Mouse (Mus musculus): ENCODE measurements at regions not wholly inside any gene's neighbourhood (a gene's known extent, or its start where the extent isn't known, plus 50 kb on each side); places are given as distances from the start of the nearest gene placed in this dataset.
A peak's percentile ranks its signal among the peaks of the same experiment; 100 is the strongest.

- H3K27me3 ChIP-seq (replicated peaks), result no peaks in the 10 kb centered on the region
- 85% methylated on average over 7 of the region's 7 CpGs for WGBS
- H3K9me3 ChIP-seq, result no peaks in the 10 kb centered on the region
- no peak overlapping the region for H3K27ac ChIP-seq
- H3K4me2 ChIP-seq, result no peak overlapping the region
- no peak overlapping the region for H3K9ac ChIP-seq
- no peaks in the 10 kb centered on the region for H3K36me3 ChIP-seq
- H3K4me1 ChIP-seq, result 0 out of 2 replicates have a peak, but pooled peaks cover 5% of the 10 kb centered on the region
- ATAC-seq (ENCODE audit: insufficient read depth, low FRiP score, low read depth), result no peak
- H3K4me3 ChIP-seq (replicated peaks), result no peak overlapping the region
Observed at GRCm38 (mm10) chr10:42110704-42111103, 92.5 kb upstream of the Armc2 start.

DNA sequence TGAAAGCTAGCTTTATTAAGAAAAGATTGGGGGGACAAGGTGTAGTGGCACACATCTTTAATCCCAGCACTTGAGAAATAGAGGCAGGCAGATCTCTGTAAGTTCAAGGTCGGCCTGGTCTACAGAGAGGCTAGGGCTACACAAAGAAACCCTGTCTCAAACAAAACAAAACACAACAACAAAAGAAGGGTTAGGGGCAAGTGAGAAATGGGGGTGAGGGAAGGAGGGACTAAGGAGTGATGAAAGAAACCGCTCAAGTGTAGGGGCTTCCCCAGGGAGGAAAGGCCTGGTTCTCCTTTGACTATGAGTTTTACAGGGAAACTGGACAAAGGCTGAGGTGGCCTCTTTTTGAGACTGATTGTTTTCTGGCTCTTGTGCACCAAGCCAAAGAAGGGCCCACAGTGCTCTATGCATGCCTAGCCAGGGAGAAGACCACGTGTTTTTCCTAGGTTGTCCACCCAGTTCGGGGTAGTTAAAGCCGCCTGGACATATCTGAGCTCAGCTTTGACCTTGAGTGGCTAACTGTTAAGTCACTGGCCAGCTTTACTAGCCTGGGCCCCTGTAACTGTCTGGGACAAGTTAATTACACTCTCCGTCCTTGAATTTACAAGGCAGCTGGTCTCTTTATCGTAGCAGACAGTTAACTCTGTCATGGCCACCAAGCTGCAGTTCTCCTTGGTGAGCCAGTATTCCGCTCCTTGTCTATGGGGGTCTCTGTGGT lies 90.2 kb upstream of the Armc2 start:
- H3K9ac ChIP-seq, result no peak overlapping the region

DNA sequence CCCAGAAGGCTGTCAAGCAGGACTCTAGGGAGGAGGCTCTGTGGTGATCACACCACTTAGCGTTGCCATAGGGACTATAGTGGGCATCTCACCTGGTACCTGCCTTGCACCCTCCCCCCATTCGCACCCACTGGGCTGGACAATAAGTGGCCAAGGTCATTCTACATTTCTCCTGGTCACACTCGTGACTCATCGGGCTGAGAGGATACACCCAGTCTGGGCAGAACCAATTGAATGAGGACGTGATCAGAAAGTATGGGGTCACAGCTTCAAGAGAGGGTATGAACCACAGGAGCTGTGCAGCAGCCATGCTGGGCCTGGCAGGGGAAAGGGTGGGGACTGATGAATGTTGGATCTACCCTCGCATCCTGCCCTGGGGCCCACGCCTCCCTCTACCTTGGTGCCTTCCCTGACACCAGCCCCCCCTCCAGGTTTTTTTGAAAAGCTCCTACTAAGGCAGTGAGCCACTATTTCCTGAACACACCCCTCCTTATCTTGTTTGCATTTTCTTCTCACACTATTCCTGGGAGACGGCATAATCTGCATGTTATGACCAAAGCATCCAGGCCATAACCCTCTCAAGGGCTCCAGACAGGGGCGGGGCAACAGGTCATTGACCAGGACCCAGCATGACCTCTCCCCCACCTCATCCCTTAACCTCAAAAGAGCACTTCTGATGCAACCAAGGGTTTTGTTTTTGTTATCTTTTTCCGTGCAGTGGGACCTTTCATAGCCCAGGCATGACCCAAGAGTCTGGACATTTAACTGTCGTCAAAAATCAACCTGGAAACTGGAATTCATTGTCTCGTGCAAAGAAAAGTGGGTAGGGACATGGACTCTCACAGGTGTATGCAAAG lies 89.4 kb upstream of the Armc2 start:
- no peak overlapping the region for H3K4me3 ChIP-seq (replicated peaks)
- no peaks in the 10 kb centered on the region for H3K27me3 ChIP-seq (replicated peaks)
- H3K27ac ChIP-seq, result no peak overlapping the region
- H3K9ac ChIP-seq, result no peak overlapping the region
- H3K36me3 ChIP-seq, result no peaks in the 10 kb centered on the region
- 0 out of 2 replicates have a peak, but pooled peaks cover 5% of the 10 kb centered on the region for H3K4me1 ChIP-seq
- H3K4me2 ChIP-seq, result no peak overlapping the region
- 69% methylated on average over 12 of the region's 12 CpGs for WGBS
- ATAC-seq (ENCODE audit: insufficient read depth, low FRiP score, low read depth), result peak; percentile 11; the same call in 1 of the 2 replicates
- H3K9me3 ChIP-seq, result no peaks in the 10 kb centered on the region

More for the DNA sequence above, 90.2 kb upstream of the Armc2 start:
- Histone ChIP-seq H3K27me3 (replicated peaks) (no peaks in the 10 kb centered on the region), H3K36me3 (no peaks in the 10 kb centered on the region), H3K4me3 (replicated peaks) (no peak overlapping the region), H3K9me3 (no peaks in the 10 kb centered on the region), H3K27ac (no peak overlapping the region), H3K4me1 (0 out of 2 replicates have a peak, but pooled peaks cover 5% of the 10 kb centered on the region), H3K4me2 (no peak overlapping the region)
- 60% methylated on average over 8 of the region's 8 CpGs for WGBS
- ATAC-seq (ENCODE audit: insufficient read depth, low FRiP score, low read depth), result peak; percentile 75; the same call in 1 of the 2 replicates

GRCm38 (mm10) chr10:42106611-42107010 lies 88.4 kb upstream of the Armc2 start:
- H3K36me3 ChIP-seq, result no peaks in the 10 kb centered on the region
- 0 out of 2 replicates have a peak, but pooled peaks cover 5% of the 10 kb centered on the region for H3K4me1 ChIP-seq
- no peak overlapping the region for H3K4me2 ChIP-seq
- H3K9ac ChIP-seq, result no peak overlapping the region
- H3K27ac ChIP-seq, result no peak overlapping the region
- WGBS, result 76% methylated on average over 9 of the region's 9 CpGs
- no peaks in the 10 kb centered on the region for H3K9me3 ChIP-seq
- H3K27me3 ChIP-seq (replicated peaks), result no peaks in the 10 kb centered on the region
- ATAC-seq (ENCODE audit: insufficient read depth, low FRiP score, low read depth), result no peak
- H3K4me3 ChIP-seq (replicated peaks), result no peak overlapping the region

DNA sequence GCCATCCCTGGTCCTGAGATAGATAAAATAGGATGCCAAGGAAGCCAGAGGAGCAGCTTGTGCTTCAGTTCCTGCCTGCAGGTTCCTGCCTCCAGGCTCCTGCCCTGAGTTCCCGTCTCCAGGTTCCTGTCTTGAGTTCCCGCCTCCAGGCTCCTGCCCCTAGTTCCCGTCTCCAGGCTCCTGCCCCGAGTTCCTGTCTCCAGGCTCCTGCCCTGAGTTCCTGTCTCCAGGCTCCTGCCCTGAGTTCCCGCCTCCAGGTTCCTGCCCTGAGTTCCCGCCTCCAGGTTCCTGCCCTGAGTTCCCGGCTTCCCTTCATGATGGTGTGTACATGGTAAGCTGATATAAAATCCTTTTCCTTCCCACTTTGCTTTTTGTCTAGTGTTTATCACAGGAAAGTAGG lies 86.8 kb upstream of the Armc2 start:
- 89% methylated on average over 7 of the region's 7 CpGs for WGBS
- no peak for ATAC-seq (ENCODE audit: insufficient read depth, low FRiP score, low read depth)

GRCm38 (mm10) chr10:42102320-42102719 lies 84.1 kb upstream of the Armc2 start:
- WGBS, result 78% methylated on average over 8 of the region's 8 CpGs
- no peak for ATAC-seq (ENCODE audit: insufficient read depth, low FRiP score, low read depth)

More for the DNA sequence above, 86.8 kb upstream of the Armc2 start:
- Histone ChIP-seq H3K4me1 (0 out of 2 replicates have a peak, but pooled peaks cover 5% of the 10 kb centered on the region), H3K9ac (no peak overlapping the region), H3K4me3 (replicated peaks) (no peak overlapping the region), H3K4me2 (no peak overlapping the region), H3K9me3 (no peaks in the 10 kb centered on the region), H3K27me3 (replicated peaks) (no peaks in the 10 kb centered on the region), H3K27ac (no peak overlapping the region), H3K36me3 (no peaks in the 10 kb centered on the region)

DNA sequence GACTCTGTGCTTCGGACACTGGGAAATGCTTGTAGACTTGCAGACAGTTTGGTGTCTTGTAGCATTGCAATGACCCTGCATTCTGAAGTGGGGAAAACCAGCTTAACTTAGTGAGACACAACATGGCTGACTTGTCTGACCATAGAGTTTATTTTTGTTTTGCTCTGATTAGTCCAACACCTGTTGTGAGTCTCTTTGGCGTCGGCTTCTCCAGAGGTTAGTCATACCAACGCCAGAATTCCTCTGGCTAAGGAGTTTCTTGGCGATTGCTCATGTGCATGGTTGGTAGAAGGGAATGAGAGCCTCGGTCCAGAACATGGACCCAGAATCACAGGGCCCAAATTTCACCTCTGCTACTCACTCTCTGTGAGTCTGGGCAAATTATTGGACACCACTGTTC lies 82.9 kb upstream of the Armc2 start:
- WGBS, result 80% methylated on average over 6 of the region's 6 CpGs
- Histone ChIP-seq H3K4me2 (no peak overlapping the region), H3K4me3 (replicated peaks) (no peak overlapping the region), H3K9me3 (no peaks in the 10 kb centered on the region), H3K27me3 (replicated peaks) (no peaks in the 10 kb centered on the region), H3K27ac (no peak overlapping the region), H3K4me1 (no peaks in the 10 kb centered on the region), H3K9ac (no peak overlapping the region), H3K36me3 (no peaks in the 10 kb centered on the region)
- no peak for ATAC-seq (ENCODE audit: insufficient read depth, low FRiP score, low read depth)

More at GRCm38 (mm10) chr10:42102320-42102719, 84.1 kb upstream of the Armc2 start:
- Histone ChIP-seq H3K4me3 (replicated peaks) (no peak overlapping the region), H3K36me3 (no peaks in the 10 kb centered on the region), H3K27me3 (replicated peaks) (no peaks in the 10 kb centered on the region), H3K4me1 (no peaks in the 10 kb centered on the region), H3K4me2 (no peak overlapping the region), H3K27ac (no peak overlapping the region), H3K9me3 (no peaks in the 10 kb centered on the region), H3K9ac (no peak overlapping the region)

- no peak overlapping the region for H3K4me3 ChIP-seq (replicated peaks)
- H3K4me2 ChIP-seq, result no peak overlapping the region
- no peak overlapping the region for H3K27ac ChIP-seq
- no peak for ATAC-seq (ENCODE audit: insufficient read depth, low FRiP score, low read depth)
- no peaks in the 10 kb centered on the region for H3K4me1 ChIP-seq
- H3K9me3 ChIP-seq, result no peaks in the 10 kb centered on the region
- H3K9ac ChIP-seq, result no peak overlapping the region
- H3K36me3 ChIP-seq, result no peaks in the 10 kb centered on the region
- no peaks in the 10 kb centered on the region for H3K27me3 ChIP-seq (replicated peaks)
- WGBS, result 82% methylated on average over 6 of the region's 6 CpGs
Observed at GRCm38 (mm10) chr10:42096924-42097323, 78.7 kb upstream of the Armc2 start.

GRCm38 (mm10) chr10:42095986-42096385 lies 77.7 kb upstream of the Armc2 start:
- Histone ChIP-seq H3K4me2 (no peak overlapping the region), H3K9ac (no peak overlapping the region), H3K9me3 (no peaks in the 10 kb centered on the region), H3K4me1 (no peaks in the 10 kb centered on the region), H3K4me3 (replicated peaks) (no peak overlapping the region), H3K36me3 (no peaks in the 10 kb centered on the region), H3K27me3 (replicated peaks) (no peaks in the 10 kb centered on the region), H3K27ac (no peak overlapping the region)
- 93% methylated on average over 10 of the region's 10 CpGs for WGBS
- ATAC-seq (ENCODE audit: insufficient read depth, low FRiP score, low read depth), result no peak

DNA sequence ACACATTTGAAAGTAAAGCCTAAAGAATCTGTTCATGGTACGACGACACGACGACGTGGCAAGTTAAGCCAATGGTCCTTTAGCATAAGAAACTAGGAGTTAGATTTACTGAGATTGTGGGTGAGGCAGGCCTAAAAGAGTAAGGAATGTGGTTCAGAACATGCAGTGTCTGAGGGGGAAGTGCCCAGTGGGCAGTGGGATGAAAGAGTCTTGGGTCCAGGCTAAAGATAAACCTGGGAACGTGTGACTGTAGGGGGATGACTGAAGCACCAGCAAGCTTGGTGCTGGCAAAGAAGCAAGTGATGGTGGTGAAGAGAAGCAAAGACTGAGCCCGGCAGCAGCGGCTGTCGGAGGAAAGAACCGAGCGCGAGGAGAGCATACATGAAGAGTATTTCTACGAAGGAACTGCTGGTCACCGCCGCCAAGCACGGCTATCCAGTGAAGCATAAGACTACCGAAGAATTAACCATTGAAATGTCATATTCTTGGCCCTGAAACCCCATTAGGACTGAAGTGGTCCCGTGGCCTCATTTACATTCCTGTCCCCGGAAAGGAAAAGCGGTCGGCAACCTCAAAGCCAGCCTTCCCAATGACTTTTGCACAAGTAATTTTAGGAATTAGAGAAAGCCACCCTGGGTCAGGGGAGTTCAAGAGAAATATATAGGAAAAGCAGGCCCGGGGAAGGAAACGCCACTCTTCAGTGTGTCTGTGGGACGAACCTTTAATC lies 76.2 kb upstream of the Armc2 start:
- Histone ChIP-seq H3K27ac (no peak overlapping the region), H3K9me3 (no peaks in the 10 kb centered on the region), H3K4me2 (no peak overlapping the region), H3K4me3 (replicated peaks) (no peak overlapping the region), H3K4me1 (peaks cover 7% of the 10 kb centered on the region), H3K27me3 (replicated peaks) (no peaks in the 10 kb centered on the region), H3K9ac (no peak overlapping the region), H3K36me3 (no peaks in the 10 kb centered on the region)
- 82% methylated on average over 24 of the region's 24 CpGs for WGBS
- ATAC-seq (ENCODE audit: insufficient read depth, low FRiP score, low read depth), result no peak

DNA sequence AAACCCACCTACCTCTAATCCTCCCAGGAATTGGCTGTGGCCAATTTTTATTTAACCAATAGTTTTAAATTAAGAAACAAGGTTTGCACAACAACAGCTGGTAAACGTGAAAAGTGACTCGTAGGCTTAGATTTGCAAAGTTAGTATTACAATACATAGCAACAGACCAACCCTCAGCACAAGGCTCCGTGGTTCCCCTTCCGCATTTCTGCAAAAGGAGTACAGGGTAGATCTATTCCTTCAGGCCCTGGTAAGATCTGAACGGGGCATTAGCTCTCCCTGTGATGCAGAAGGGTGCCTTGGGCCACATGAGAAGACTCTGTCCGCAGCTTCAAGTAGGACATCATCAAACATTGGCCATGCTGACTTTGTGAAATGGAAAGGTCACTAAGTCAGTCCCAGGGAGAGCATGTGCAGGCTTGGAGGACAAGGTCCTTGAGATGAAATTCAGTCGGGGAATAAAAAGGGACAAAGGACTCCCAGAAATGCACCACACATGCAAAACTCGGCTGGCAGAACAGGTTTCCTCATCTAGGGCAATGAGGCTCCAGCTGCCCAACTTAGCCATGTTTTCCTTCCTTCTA lies 75.0 kb upstream of the Armc2 start:
- Histone ChIP-seq H3K9me3 (no peaks in the 10 kb centered on the region), H3K9ac (no peak overlapping the region), H3K4me3 (replicated peaks) (no peak overlapping the region), H3K4me1 (peaks cover 19% of the 10 kb centered on the region), H3K27me3 (replicated peaks) (no peaks in the 10 kb centered on the region), H3K27ac (no peak overlapping the region), H3K36me3 (no peaks in the 10 kb centered on the region), H3K4me2 (no peak overlapping the region)
- 77% methylated on average over 8 of the region's 8 CpGs for WGBS
- ATAC-seq (ENCODE audit: insufficient read depth, low FRiP score, low read depth), result no peak

Data from stomach, embryonic 15.5 days (tissue).